Mouse (Mus musculus) stomach, embryonic 15.5 days (tissue): Measurements from ENCODE around the gene 4931409K22Rik. TPM values are rescaled to one million over a fixed set of nuclear protein-coding genes. Genes with fewer than 3 reads are reported as not detected.

ENCODE experiments used
- ATAC-seq: fragments of 200-750 bp; cut with Nextera tagmentation; 2 replicates; pipeline ENCODE4 v1.8.0; 2017; ENCODE audit warnings: low read depth, moderate number of reproducible peaks, moderate TSS enrichment; ENCODE audit not compliant: insufficient read depth, low FRiP score
- H3K27ac ChIP-seq: fragments of 300-500 bp; sonication (generic); 2 replicates; pipeline ENCODE4 v1.5.1; 2015; ENCODE audit warnings: mild to moderate bottlenecking, inconsistent platforms
- H3K27me3 ChIP-seq: fragments of 300-500 bp; sonication (generic); replicated peaks from 2 replicates; pipeline ENCODE4 v1.6.1; 2015; ENCODE audit warnings: inconsistent platforms
- H3K36me3 ChIP-seq: fragments of 300-500 bp; sonication (generic); 2 replicates; pipeline ENCODE4 v1.6.1; 2015; ENCODE audit warnings: inconsistent platforms
- H3K4me1 ChIP-seq: fragments of 300-500 bp; sonication (generic); 2 replicates; pipeline ENCODE4 v1.6.1; 2015; ENCODE audit warnings: inconsistent platforms
- H3K4me2 ChIP-seq: fragments of 300-500 bp; sonication (generic); 2 replicates; pipeline ENCODE4 v1.6.1; 2015; ENCODE audit warnings: mild to moderate bottlenecking, inconsistent platforms
- H3K4me3 ChIP-seq: fragments of 300-500 bp; sonication (generic); replicated peaks from 2 replicates; pipeline ENCODE4 v1.5.1; 2015; ENCODE audit warnings: inconsistent platforms
- H3K9ac ChIP-seq: fragments of 300-500 bp; sonication (generic); 2 replicates; pipeline ENCODE4 v1.6.1; 2015; ENCODE audit warnings: inconsistent platforms
- H3K9me3 ChIP-seq: fragments of 300-500 bp; sonication (generic); 2 replicates; pipeline ENCODE4 v1.6.1; 2016; ENCODE audit warnings: inconsistent platforms
- WGBS: fragments of 180-500 bp; shearing (Covaris S2); methylation state at CpG from one replicate; pipeline ENCODE4 v1.1.7; 2015; 5-methylcytosine and 5-hydroxymethylcytosine counted together
- polyA plus RNA-seq: library from polyadenylated mRNA; unstranded; fragments of >200 nt; fragmentation: Nextera tagmentation; extraction: Ambion mirVana; gene quantifications from 2 replicates; pipeline ENCODE4 v1.2.1, GENCODE M21; 2015

The 4931409K22Rik gene
- polyA plus RNA-seq, 1 experiment from 2014 or later, result 0.24 TPM

DNA sequence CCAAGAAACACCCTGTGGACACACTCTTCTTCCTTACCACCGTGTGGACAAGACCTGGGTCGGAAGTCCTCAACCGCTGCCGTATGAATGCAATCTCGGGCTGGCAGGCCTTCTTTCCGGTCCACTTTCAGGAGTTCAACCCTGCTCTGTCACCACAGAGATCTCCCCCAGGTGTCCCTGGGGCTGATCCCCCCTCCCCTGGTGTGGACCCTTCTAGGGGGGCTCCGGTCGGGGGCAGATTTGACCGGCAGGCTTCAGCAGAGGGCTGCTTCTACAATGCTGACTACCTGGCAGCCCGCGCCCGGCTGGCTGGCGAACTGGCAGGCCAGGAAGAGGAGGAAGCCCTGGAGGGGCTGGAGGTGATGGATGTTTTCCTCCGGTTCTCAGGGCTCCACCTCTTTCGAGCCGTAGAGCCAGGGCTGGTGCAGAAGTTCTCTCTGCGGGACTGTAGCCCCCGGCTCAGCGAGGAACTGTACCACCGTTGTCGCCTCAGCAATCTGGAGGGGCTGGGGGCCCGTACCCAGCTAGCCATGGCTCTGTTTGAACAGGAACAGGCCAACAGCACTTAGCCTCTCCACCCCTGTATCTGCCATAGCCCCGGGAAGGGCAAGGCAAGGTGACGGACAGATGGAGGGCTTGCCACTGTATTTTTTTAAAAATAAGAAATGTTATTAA is 35.3 kb upstream of the 4931409K22Rik start:
- H3K9ac ChIP-seq, result no peak overlapping the region
- 53% methylated on average over 24 of the region's 24 CpGs for WGBS
- H3K4me2 ChIP-seq, result peak overlapping the region; percentile 31; the same call in 1 of the 2 replicates
- H3K9me3 ChIP-seq, result no peaks in the 10 kb centered on the region
- ATAC-seq, result no peak
- H3K36me3 ChIP-seq, result peaks cover 40% of the 10 kb centered on the region
- H3K4me3 ChIP-seq, result no peak overlapping the region
- no peak overlapping the region for H3K27ac ChIP-seq
- peaks cover 29% of the 10 kb centered on the region for H3K4me1 ChIP-seq
- no peaks in the 10 kb centered on the region for H3K27me3 ChIP-seq

DNA sequence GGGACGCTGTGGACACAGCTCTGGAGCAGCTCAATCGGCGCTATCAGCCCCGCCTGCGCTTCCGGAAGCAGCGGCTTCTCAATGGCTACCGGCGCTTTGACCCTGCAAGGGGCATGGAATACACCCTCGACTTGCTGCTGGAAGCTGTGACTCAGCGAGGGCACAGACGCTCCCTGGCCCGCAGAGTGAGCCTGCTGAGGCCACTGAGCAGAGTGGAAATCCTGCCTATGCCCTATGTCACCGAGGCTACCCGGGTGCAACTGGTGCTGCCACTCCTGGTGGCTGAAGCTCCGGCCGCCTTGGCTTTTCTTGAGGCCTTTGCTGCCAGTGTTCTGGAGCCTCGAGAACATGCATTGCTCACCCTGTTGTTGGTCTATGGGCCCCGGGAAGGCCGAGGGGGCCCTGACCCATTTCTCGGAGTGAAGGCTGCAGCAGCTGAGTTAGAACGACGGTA is 34.7 kb upstream of the 4931409K22Rik start:
- Histone ChIP-seq H3K4me3 (no peak overlapping the region; the same call in 1 of the 2 replicates), H3K36me3 (peaks cover 40% of the 10 kb centered on the region), H3K4me2 (peak overlapping the region; percentile 31), H3K9ac (0 out of 2 replicates have a peak overlapping the region, but pooled peaks have one; percentile 10), H3K4me1 (peaks cover 26% of the 10 kb centered on the region), H3K27me3 (no peaks in the 10 kb centered on the region), H3K9me3 (no peaks in the 10 kb centered on the region), H3K27ac (no peak overlapping the region)
- 37% methylated on average over 23 of the region's 23 CpGs for WGBS
- ATAC-seq, result no peak

- WGBS, result 90% methylated on average over 20 of the region's 20 CpGs
Measured at GRCm38 (mm10) chr5:24589511-24590500, 33.2 kb upstream of the 4931409K22Rik start.

DNA sequence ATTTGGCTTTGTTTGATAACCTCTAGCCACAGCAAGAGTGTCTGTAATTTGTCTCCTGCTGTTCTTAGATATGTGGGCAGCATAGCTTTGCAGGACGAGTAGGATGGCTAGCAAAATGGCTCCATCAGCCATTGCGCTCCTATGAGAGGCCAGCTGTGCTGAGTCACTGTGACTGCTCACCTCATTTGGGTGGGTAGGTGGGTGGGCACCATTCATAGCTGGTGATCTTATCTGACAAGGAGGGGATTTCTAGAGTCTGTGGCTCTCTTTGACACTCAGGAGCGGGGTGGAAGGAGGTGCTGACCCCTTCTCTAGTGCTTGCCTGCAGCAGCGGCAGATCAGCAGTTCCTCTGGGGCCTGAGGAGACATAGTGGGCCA is 30.6 kb upstream of the 4931409K22Rik start:
- H3K36me3 ChIP-seq, result peaks cover 20% of the 10 kb centered on the region
- H3K27ac ChIP-seq, result no peak overlapping the region
- H3K9me3 ChIP-seq, result no peaks in the 10 kb centered on the region
- peak overlapping the region; percentile 81 for H3K4me2 ChIP-seq
- H3K4me3 ChIP-seq, result peak overlapping the region; percentile 80
- H3K4me1 ChIP-seq, result peaks cover 27% of the 10 kb centered on the region
- H3K9ac ChIP-seq, result peak overlapping the region; percentile 63
- H3K27me3 ChIP-seq, result no peaks in the 10 kb centered on the region
- 21% methylated on average over 4 of the region's 4 CpGs for WGBS
- ATAC-seq, result no peak

More at GRCm38 (mm10) chr5:24589511-24590500, 33.2 kb upstream of the 4931409K22Rik start:
- H3K4me2 ChIP-seq, result no peak overlapping the region
- no peak overlapping the region for H3K27ac ChIP-seq
- no peaks in the 10 kb centered on the region for H3K9me3 ChIP-seq
- no peaks in the 10 kb centered on the region for H3K27me3 ChIP-seq
- peaks cover 39% of the 10 kb centered on the region for H3K36me3 ChIP-seq
- ATAC-seq, result no peak
- H3K9ac ChIP-seq, result no peak overlapping the region
- H3K4me3 ChIP-seq, result no peak overlapping the region
- peaks cover 27% of the 10 kb centered on the region for H3K4me1 ChIP-seq

- Histone ChIP-seq H3K27ac (peak within 1 kb of the TSS; percentile 70; the same call in 1 of the 2 replicates), H3K36me3 (peaks cover 15% of the 10 kb centered on the region; the same call in 1 of the 2 replicates), H3K27me3 (no peaks in the 10 kb centered on the region), H3K9ac (peak within 1 kb of the TSS; percentile 63), H3K4me1 (peaks cover 24% of the 10 kb centered on the region), H3K9me3 (no peaks in the 10 kb centered on the region), H3K4me3 (peak within 1 kb of the TSS; percentile 80), H3K4me2 (peak within 1 kb of the TSS; percentile 81)
- ATAC-seq, result peak; percentile 85
- WGBS, result 0% methylated on average over 43 of the region's 43 CpGs
Measured at GRCm38 (mm10) chr5:24586547-24587199, 30.1 kb upstream of the 4931409K22Rik start, which contains the start of gene Chpf2. Gene Chpf2, plus strand, starts transcription at chr5:24586741.

DNA sequence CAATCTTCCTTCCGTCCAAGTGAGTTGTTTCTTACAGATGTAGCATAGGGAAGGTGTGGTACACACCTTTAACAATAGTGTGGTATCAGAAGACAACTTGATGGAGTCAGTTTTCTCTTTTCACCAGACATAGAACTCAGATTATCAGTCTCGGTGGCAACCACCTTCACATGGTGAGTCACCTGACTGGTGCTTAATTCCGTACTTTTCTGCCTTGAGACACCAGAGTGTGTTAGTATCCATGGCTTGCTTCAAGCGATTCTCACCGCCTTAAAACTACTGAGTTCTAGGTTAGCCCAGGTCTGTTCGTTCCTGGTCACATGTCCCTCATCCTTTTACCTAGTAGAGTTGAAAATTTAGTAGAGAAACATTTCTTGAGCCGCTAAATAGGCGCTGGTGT is 29.5 kb upstream of the 4931409K22Rik start:
- Histone ChIP-seq H3K9ac (peak overlapping the region; percentile 52; the same call in 1 of the 2 replicates), H3K4me1 (peaks cover 19% of the 10 kb centered on the region), H3K9me3 (no peaks in the 10 kb centered on the region), H3K4me2 (peak overlapping the region; percentile 81), H3K4me3 (peak overlapping the region; percentile 80), H3K27ac (no peak overlapping the region), H3K36me3 (peaks cover 15% of the 10 kb centered on the region; the same call in 1 of the 2 replicates), H3K27me3 (no peaks in the 10 kb centered on the region)
- ATAC-seq, result no peak
- WGBS, result 11% methylated on average over 8 of the region's 8 CpGs

DNA sequence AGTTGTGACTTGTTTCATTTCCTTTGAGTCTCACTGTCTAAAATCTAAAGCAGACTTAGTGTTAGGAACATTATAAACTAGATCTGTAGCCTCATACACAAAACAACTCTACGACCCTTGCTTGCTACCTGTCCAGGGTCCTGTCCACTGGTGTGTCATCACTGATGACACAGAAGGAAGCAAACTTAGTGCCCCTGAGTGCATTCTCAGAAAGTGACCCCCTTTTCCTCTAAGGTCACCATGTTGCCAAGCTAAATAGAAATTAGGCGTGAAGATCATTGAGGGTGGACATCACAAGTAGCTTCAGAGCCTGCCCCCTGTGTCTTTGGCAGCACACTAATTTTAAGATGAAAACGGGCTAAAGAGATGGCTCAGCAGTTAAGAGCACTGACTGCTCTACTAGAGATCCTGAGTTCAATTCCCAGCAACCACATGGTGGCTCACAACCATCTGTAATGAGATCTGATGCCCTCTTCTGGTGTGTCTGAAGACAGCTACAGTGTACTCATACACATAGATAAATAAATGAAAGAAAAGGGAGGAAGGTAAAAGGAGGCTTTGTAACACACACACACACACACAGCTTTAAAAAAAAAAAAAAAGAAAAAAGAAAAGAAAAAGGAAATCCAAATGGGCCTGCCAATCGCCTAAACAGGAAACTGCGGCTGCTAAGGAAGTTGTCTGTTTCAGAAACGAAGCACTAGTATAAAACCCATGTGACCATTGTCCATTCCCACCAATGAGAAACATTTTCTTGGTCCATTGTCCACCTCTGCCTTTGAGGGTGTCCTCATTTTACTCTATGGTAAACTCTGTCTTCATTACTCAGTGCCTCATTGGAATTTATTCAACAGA is 21.7 kb upstream of the 4931409K22Rik start:
- Histone ChIP-seq H3K27me3 (no peaks in the 10 kb centered on the region), H3K9ac (peak overlapping the region; percentile 46; the same call in 1 of the 2 replicates), H3K4me3 (peak overlapping the region; percentile 86), H3K36me3 (peaks cover 14% of the 10 kb centered on the region), H3K4me2 (peak overlapping the region; percentile 83), H3K9me3 (no peaks in the 10 kb centered on the region), H3K27ac (peak overlapping the region; percentile 89), H3K4me1 (peaks cover 11% of the 10 kb centered on the region)
- WGBS, result 65% methylated on average over 6 of the region's 6 CpGs
- no peak for ATAC-seq

- peak within 1 kb of the TSS; percentile 75 for H3K9ac ChIP-seq
- peak within 1 kb of the TSS; percentile 86 for H3K4me3 ChIP-seq
- peaks cover 24% of the 10 kb centered on the region for H3K36me3 ChIP-seq
- H3K4me1 ChIP-seq, result peaks cover 11% of the 10 kb centered on the region
- peak within 1 kb of the TSS; percentile 89 for H3K27ac ChIP-seq
- H3K9me3 ChIP-seq, result no peaks in the 10 kb centered on the region
- ATAC-seq, result peak; percentile 96
- under 1% methylated on average over 48 of the region's 48 CpGs for WGBS
- H3K27me3 ChIP-seq, result no peaks in the 10 kb centered on the region
- H3K4me2 ChIP-seq, result peak within 1 kb of the TSS; percentile 83
Measured at GRCm38 (mm10) chr5:24577183-24577929, 20.7 kb upstream of the 4931409K22Rik start, which contains the start of gene Abcf2. Gene Abcf2, minus strand, starts transcription at chr5:24577467.

- Histone ChIP-seq H3K9me3 (no peaks in the 10 kb centered on the region), H3K27ac (peak overlapping the region; percentile 77), H3K9ac (peak overlapping the region; percentile 75), H3K36me3 (peaks cover 30% of the 10 kb centered on the region), H3K4me2 (peak overlapping the region; percentile 83), H3K4me1 (peaks cover 11% of the 10 kb centered on the region), H3K27me3 (no peaks in the 10 kb centered on the region), H3K4me3 (peak overlapping the region; percentile 86)
- peak; percentile 0; the same call in 1 of the 2 replicates for ATAC-seq
- WGBS, result 0% methylated on average over 32 of the region's 32 CpGs
Measured at GRCm38 (mm10) chr5:24576801-24577182, 20.2 kb upstream of the 4931409K22Rik start.

DNA sequence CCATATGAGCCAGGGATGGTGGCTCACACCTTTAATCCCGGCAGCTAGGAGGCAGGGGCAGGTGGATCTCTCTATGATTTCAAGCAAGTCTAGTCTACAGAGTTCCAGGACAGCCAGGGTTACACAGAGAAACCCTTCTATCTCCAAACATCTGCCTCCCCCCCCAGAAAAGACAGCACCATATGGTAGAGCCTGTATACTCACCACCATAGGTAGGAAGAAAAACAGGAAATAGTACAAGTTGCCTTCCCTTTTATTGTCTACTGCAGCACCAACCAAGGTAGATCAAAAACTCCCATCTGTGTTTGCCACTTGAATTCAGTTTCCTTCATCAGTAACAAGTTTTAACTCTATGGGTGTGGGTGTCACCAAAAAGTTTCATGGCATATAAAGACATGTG is 19.3 kb upstream of the 4931409K22Rik start:
- WGBS, result 80% methylated on average over 1 of the region's 1 CpGs
- no peak for ATAC-seq
- Histone ChIP-seq H3K4me3 (peak overlapping the region; percentile 86), H3K27me3 (no peaks in the 10 kb centered on the region), H3K9me3 (no peaks in the 10 kb centered on the region), H3K36me3 (peaks cover 36% of the 10 kb centered on the region), H3K4me1 (peaks cover 11% of the 10 kb centered on the region), H3K4me2 (peak overlapping the region; percentile 83), H3K9ac (no peak overlapping the region), H3K27ac (no peak overlapping the region)
